Mouse (Mus musculus): ENCODE measurements around the gene Ankrd35.
A peak's percentile ranks its signal among the peaks of the same experiment; 100 is the strongest.
"Not testable (repeated sequence)": the region's sequence is repeated elsewhere in the genome, so short reads cannot be mapped to it uniquely, and the experiment has no call there.

The Ankrd35 gene

DNA sequence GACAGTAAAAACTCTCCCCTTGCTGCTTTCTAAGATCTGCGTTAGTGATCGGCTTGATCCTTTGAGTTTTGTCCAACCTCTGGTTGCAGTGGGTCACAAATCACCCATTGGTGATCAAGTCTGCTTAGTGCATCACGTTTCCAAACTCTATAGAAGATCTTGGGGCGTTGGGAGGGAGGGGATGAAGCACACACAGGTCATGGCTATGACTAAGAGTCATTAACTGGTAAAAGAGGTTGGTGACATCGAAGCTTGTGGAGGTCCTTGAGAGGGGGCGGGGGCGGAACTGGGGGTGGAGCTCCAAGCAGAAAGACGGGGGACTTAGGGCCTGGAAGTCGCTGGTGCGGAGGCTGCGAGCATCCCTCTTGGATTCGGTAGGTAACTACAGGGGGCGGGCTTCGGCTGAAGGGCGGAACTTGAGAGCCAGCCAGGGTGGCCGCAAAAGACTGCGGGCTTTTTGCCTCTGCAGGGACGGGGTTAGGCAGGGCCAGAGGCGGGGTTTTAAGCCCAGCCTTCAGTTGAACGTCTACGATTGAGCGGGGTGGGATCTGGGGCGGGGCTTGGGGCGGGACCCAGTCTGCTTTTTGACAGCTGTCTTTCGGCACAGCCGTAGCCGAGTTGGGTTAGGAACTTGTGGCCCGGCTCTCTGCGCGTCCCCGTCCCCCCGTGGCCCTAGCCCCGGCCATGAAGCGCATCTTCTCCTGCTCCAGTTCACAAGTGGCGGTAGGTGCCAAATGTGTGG is at the start of gene Ankrd35:
Ankrd35 (plus strand) TSS at position 405 of the 742 bp plus-strand sequence.
- DNase-seq (ENCODE audit: low read depth) = peak; percentile 92

DNA sequence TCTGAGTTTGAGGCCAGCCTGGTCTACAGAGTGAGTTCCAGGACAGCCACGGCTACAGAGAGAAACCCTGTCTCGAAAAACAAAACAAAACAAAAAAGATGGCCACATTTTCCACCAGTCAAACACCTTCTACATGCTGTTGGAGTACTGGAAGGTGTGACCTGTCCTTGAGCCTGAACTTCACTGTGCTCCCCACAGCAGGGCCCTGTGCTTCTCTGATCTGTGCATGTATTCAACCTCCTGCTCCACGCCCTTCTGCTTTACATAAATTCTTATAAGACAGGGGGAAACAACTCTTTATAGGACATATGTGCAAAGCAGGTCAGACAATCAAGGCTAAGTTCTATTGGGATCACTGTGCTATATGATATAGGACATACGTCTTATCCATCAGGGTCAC is 46.7 kb upstream of the Ankrd35 start:
- DNase-seq (ENCODE audit: low read depth) = no peak

DNA sequence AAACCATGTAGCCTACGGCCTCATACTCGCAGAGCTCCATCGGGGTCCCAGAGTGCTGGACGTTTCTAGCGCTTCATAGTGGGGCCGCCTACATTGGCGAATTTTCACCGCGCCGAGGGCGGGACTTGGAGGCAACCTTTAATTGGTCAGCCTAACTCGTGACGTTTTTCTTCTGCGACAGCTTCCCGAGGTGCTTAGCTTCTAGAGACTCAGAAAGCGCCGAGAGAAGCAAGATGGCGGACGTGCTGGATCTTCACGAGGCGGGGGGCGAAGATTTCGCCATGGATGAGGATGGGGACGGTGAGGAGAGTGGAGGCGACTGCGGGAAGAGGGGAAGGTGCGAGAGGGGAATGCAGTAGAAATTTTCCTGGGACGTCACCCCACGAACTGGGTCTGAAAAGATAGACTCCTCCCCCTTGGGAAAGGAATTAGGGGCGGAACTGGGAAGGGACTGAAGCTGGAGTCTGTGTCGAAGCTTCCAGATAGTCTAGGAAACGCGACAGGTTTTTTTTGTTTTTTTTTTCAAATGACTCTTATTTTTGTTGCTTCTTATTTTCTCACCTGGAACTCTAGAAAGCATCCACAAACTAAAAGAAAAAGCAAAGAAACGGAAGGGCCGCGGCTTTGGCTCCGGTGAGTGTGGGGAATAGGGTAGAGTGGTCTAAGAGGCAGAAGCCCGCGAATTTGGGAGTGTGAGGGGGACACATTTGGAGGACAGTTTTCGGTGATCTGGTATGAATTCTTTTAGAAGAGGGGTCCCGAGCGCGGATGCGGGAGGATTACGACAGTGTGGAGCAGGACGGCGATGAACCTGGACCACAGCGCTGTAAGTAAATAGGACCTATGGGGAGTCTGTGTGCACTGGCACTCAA is 40.0 kb upstream of the Ankrd35 start, which contains the start of gene Rbm8a:
Rbm8a (plus strand) TSS at position 205 of the 872 bp plus-strand sequence.
- DNase-seq (ENCODE audit: low read depth) = peak; percentile 96

GRCm38 (mm10) chr3:96632058-96632457 is 37.9 kb upstream of the Ankrd35 start:
- no peak for DNase-seq (ENCODE audit: low read depth)

GRCm38 (mm10) chr3:96634015-96634414 is 35.9 kb upstream of the Ankrd35 start:
- DNase-seq (ENCODE audit: low read depth) = no peak

GRCm38 (mm10) chr3:96634928-96635879 is 34.7 kb upstream of the Ankrd35 start, which contains the start of the genes Pex11b and Gm42957:
TSS of gene Pex11b (plus strand) at chr3:96635376.
TSS of gene Gm42957 (plus strand) at chr3:96635474.
- DNase-seq (ENCODE audit: low read depth) = peak; percentile 86

- peak; percentile 33 for DNase-seq (ENCODE audit: low read depth)
These were observed 34.0 kb upstream of the Ankrd35 start for GRCm38 (mm10) chr3:96635906-96636305.

DNA sequence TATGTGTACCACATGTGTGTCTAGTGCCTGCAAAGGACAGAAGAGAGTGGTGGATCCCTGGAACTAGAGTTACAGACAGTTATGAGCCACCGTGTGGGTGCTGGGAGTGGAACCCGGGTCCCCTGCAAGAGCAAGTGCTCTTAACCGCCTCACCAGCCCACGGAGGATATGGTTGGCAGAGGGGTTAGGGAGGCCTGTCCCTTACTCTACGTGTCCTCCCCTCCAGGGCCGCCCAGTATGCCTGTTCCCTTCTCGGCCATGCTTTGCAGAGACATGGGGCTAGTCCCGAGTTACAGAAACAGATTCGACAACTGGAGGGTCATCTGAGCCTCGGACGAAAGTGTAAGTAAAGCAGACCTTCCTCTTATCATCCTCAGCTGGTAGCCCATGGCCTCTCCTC is 33.5 kb upstream of the Ankrd35 start:
- no peak for DNase-seq (ENCODE audit: low read depth)

GRCm38 (mm10) chr3:96639219-96639618 is 30.7 kb upstream of the Ankrd35 start:
- peak; percentile 87 for DNase-seq (ENCODE audit: low read depth)

DNA sequence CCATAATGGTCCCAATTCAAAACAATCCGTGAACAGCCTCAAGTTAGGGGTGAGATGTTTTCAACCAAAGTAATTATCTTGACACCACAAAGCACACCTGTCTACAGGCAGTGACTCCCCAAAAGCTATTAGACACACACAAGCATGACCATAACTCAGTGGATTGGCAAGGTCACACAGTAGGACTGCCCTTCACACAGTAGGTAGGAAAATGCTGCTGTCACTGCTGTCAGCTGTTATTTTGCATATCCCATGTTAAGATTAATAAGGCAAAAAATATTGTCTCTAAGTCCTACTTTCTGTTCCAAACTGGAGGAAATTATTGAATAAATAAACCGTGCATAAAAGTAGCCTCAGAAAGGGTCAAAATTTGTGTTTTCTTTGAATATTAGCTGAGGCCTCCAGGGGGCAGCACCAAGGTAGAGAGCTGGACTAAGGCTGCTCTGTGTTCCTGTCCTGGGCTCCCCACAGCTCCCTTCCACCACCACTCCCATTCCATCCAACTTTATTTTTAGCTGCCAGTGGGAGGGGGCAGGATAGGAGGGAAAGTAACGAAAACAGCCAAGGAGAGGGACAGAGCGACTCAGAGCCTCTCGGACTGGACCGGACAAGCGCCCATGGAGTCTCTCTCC is 24.8 kb upstream of the Ankrd35 start, which contains the start of gene Itga10:
Itga10 (plus strand) TSS at position 567 of the 632 bp plus-strand sequence.
- peak; percentile 36 for DNase-seq (ENCODE audit: low read depth)

GRCm38 (mm10) chr3:96647365-96647764 is 22.6 kb upstream of the Ankrd35 start:
- DNase-seq (ENCODE audit: low read depth) = no peak

DNA sequence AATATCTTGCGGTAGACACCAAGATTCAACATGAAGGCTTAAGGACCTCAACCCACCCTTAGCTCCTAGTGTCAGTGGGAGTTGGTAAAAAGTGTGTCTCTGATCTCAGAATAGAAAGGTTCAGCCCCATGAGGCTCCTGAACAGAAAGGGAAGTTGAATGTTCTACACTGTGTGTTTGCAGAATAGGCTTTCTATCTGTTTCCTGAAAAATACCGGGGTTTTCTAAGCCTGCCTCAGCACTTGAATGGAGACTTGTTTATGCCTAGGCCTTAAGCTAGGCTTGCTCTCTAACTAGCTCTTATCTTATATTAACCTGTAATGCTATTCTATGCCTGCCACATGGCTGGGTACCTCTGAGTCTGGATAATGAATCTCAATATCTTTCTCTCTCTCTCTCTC is 9.0 kb upstream of the Ankrd35 start:
- no peak for DNase-seq (ENCODE audit: low read depth)

DNA sequence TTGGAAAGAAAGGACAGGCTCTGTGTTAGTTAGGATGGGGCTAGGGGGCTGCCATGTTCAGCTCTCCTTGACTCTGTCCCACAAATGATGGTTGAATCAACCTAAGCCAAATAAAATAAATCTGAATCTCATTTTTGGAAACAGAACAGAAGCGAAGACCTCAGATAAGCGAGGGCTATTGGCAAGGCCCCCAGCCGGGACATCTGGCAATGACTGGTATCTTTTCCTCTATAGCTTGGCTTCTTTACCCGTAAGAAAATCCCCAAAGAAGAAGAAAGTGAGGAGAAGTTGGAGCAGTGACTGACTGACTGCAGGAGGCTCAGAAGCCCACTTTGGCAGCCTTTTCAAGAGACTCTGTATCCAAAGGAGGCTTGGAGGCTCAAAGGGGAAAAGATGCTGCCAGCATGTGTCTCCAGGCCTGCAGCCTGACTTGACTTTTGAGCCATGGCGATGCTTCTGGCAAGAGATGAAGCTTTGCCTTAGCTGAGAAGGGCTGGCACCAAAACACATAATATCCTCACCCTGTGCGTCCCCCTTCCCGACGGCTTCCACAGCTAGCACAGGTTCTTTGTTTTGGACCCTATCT is 7.1 kb upstream of the Ankrd35 start:
- DNase-seq (ENCODE audit: low read depth) = no peak

DNA sequence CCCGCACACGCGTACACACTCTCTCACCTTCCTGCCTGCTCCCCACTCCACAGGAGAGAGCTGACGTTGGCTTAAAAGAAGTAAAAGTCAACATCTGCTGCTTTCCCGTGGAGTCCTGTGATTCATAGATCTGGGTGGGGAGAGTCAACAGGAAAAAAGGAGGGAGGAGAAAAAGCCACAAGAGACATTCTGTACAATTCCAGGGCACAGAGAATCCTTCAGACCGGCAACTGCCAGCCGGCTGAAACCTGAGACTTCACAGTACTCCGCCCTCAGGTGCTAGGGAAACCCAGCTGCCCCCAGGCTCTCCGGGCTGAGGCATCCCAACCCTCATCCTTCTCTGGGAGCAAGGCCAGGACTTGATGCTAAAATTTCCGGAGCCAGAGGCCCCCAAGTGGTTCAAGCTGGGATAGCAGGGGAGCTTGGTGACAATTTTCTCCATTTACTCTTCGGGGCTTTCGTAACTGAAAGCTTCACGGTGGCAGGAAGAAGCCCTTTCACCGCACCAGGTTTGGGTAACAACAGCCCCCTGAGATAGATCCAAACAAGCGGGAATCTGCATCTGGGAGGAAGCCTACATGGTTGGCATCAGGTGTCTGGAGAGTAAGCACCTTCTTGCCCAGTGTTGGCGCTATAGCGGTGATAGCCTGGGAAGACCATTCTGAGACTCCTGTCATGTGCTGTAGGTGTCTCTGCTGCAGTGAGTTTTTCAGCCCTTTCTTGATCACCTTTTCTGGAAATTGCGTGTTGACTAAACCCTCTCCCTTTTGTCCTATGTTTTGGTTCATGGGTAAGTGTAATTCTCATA is 6.3 kb upstream of the Ankrd35 start:
- DNase-seq (ENCODE audit: low read depth) = peak; percentile 81

DNA sequence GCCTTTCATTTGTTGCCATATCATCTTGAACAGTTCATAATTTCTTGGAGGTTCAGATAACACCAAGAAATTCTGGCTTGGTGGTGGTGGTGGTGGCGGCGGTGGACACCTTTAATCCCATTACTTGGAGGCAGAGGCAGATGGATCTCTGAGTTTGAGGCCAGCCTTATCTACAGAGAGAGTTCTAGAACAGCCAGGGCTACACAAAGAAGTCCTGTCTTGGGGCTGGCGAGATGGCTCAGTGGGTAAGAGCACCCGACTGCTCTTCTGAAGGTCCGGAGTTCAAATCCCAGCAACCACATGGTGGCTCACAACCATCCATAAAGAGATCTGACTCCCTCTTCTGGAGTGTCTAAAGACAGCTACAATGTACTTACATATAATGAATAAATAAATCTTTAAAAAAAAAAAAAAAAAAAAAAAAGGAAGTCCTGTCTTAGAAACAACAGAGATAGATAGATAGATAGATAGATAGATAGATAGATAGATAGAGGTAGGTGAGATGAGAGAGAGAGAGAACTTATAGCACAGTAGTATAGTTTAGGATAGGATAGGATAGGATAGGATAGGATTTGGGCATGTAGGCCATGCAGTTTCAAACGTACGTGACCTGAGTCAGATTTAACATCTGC is 4.1 kb upstream of the Ankrd35 start:
- DNase-seq (ENCODE audit: low read depth) = not testable (repeated sequence)

GRCm38 (mm10) chr3:96666916-96667315 is 3.0 kb upstream of the Ankrd35 start:
- DNase-seq (ENCODE audit: low read depth) = no peak

- peak; percentile 55 for DNase-seq (ENCODE audit: low read depth)
These were observed 2.6 kb upstream of the Ankrd35 start for GRCm38 (mm10) chr3:96667316-96667715.

GRCm38 (mm10) chr3:96668424-96669067 is 1.4 kb upstream of the Ankrd35 start:
- DNase-seq (ENCODE audit: low read depth) = peak; percentile 26

DNA sequence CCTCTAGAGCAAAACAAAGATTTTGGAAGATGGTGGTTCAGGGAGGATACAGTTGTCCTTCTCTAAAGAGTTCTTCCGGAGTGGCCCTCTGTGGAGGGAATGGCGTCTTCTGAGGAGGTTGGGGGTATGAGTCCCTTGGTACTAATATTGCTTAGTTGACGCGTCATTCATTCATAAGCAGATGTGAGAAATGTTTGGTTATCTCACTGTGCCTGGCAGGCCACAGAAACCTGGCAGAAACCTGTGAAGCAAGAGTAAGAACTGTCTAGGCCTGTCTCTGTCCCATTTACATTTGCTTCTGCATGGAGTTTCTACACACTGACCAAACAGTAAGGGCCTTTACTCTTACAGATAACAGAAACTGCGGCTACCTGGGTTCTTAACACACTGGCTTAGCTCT is 1.6 kb downstream of the Ankrd35 start:
- no peak for DNase-seq (ENCODE audit: low read depth)

Measured in naive thymus-derived CD4-positive, alpha-beta T cell, adult 2 months (primary cell).